In the genomic region with DNA sequence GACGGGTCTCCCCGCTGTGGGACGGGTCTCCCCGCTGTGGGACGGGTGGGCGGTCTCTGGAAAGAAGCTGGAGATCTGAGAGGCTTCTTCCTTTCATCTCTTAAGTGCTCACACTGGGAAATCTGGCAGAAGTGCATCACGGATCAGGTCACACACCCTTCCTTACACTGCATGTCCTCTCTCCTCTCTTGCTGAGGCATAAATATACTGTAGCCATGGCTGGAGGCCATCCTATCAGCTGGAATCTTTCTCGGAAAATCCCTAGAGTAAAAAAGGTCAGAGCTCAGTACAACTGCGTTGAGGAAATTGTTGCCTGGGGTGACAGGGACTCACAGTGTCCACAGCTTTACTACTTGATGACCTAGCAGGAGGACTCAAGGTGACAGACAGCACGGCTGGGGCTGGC, we compare ENCODE assay signal across 11 mouse cellular contexts. TPM values are rescaled to one million over a fixed set of nuclear protein-coding genes. Genes with fewer than 3 reads are reported as not detected.
DNase-seq lines count a peak whose midpoint lies in the region; ATAC-seq and TF ChIP-seq lines count a peak whose summit lies in the region.
"Had no signal": no experiment of that assay in that cellular context is flagged by ENCODE, and none has a peak within 500 bp of the region (broad histone marks: within the 10 kb centered on the region; RNA-seq: fewer than 3 reads in every experiment).

No protein-coding gene starts in this region.

- no peaks in the 10 kb centered on the region for H3K27me3 ChIP-seq in intestine, postnatal 0 days (replicated peaks; ENCODE audit: control insufficient read depth, insufficient read depth, low read length)
- H3K27me3 ChIP-seq in intestine, embryonic 16.5 days (replicated peaks; ENCODE audit: control insufficient read depth, insufficient read depth, low read length): no peaks in the 10 kb centered on the region
- no peaks in the 10 kb centered on the region for H3K27me3 ChIP-seq in heart, embryonic 16.5 days (ENCODE audit: control insufficient read depth, insufficient read depth, low read length)
- H3K27me3 ChIP-seq: liver, embryonic 15.5 days had no signal

- H3K27ac ChIP-seq in intestine, postnatal 0 days (ENCODE audit: low read depth, low read length): no peak overlapping the region
- no peak overlapping the region; the same call in 1 of the 2 replicates for H3K27ac ChIP-seq in intestine, embryonic 16.5 days (ENCODE audit: low read length)
- peak overlapping the region; percentile 82 for H3K27ac ChIP-seq in heart, embryonic 16.5 days (ENCODE audit: low read length)
- H3K27ac ChIP-seq: liver, embryonic 15.5 days had no signal

- no peak overlapping the region for H3K4me3 ChIP-seq in intestine, postnatal 0 days (ENCODE audit: low read depth, low read length)
- no peak overlapping the region for H3K4me3 ChIP-seq in intestine, embryonic 16.5 days (ENCODE audit: low read length)
- H3K4me3 ChIP-seq in heart, embryonic 16.5 days (ENCODE audit: low read length): no peak overlapping the region
- H3K4me3 ChIP-seq: liver, embryonic 15.5 days; myocyte had no signal

- 0 out of 2 replicates have a peak overlapping the region, but pooled peaks have one; percentile 1 for H3K4me2 ChIP-seq in intestine, postnatal 0 days (replicated peaks; ENCODE audit: low read depth)
- H3K4me2 ChIP-seq in intestine, embryonic 16.5 days (ENCODE audit: low read depth, low read length): no peak overlapping the region
- H3K4me2 ChIP-seq in heart, embryonic 16.5 days (ENCODE audit: low read depth, low read length): peak overlapping the region; percentile 32; the same call in 1 of the 2 replicates
- H3K4me2 ChIP-seq: liver, embryonic 15.5 days had no signal

- peaks cover 8% of the 10 kb centered on the region for H3K4me1 ChIP-seq in intestine, postnatal 0 days (replicated peaks; ENCODE audit: control insufficient read depth, insufficient read depth, low read length)
- H3K4me1 ChIP-seq in intestine, embryonic 16.5 days (ENCODE audit: control insufficient read depth, insufficient read depth, low read length): peaks cover 8% of the 10 kb centered on the region
- H3K4me1 ChIP-seq in heart, embryonic 16.5 days (ENCODE audit: control insufficient read depth, insufficient read depth, low read length): peaks cover 45% of the 10 kb centered on the region

- no peak for TF ChIP-seq CTCF in intestine, postnatal 0 days (IDR thresholded peaks at IDR 0.05; ENCODE audit: low read depth)

- no peak overlapping the region for H3K9ac ChIP-seq in intestine, postnatal 0 days (ENCODE audit: low read depth, low read length)
- H3K9ac ChIP-seq in intestine, embryonic 16.5 days (ENCODE audit: low read depth, low read length): no peak overlapping the region
- H3K9ac ChIP-seq in heart, embryonic 16.5 days (ENCODE audit: low read length): peak overlapping the region; percentile 52
- H3K9ac ChIP-seq: liver, embryonic 15.5 days had no signal

- DNase-seq in embryo, embryonic 10.5 days (ENCODE audit: low spot score): peak; percentile 33
- DNase-seq in kidney, postnatal 4 days: peak; percentile 42 to 51
- DNase-seq in layer of hippocampus, postnatal 10 days (ENCODE audit: low spot score in 2 of 2): no peak
- no peak for DNase-seq in cerebellum, postnatal 4 days (ENCODE audit: low spot score in 2 of 2)
- DNase-seq in lung, postnatal 4 days: no peak
- DNase-seq: cerebellum, adult 18-20 months had no signal

- H3K9me3 ChIP-seq in intestine, postnatal 0 days (ENCODE audit: control insufficient read depth): no peaks in the 10 kb centered on the region
- H3K9me3 ChIP-seq in intestine, embryonic 16.5 days (ENCODE audit: control insufficient read depth, low read length): no peaks in the 10 kb centered on the region
- H3K9me3 ChIP-seq in heart, embryonic 16.5 days (replicated peaks; ENCODE audit: control insufficient read depth, low read length): no peaks in the 10 kb centered on the region
- H3K9me3 ChIP-seq: liver, embryonic 15.5 days had no signal

- ATAC-seq in intestine, postnatal 0 days: peak; percentile 41
- ATAC-seq in intestine, embryonic 16.5 days: no peak
- peak; percentile 54; the same call in 1 of the 2 replicates for ATAC-seq in heart, embryonic 16.5 days (replicated peaks; ENCODE audit: extremely low read depth, insufficient read depth, low FRiP score)

- no peaks in the 10 kb centered on the region for H3K36me3 ChIP-seq in intestine, postnatal 0 days (ENCODE audit: control insufficient read depth, insufficient read depth)
- no peaks in the 10 kb centered on the region for H3K36me3 ChIP-seq in intestine, embryonic 16.5 days (ENCODE audit: control insufficient read depth, insufficient read depth, low read length)
- no peaks in the 10 kb centered on the region for H3K36me3 ChIP-seq in heart, embryonic 16.5 days (ENCODE audit: control insufficient read depth, insufficient read depth)
- H3K36me3 ChIP-seq: liver, embryonic 15.5 days had no signal

- 53% methylated on average over 10 of the region's 10 CpGs for WGBS in intestine, postnatal 0 days
- 39% methylated on average over 10 of the region's 10 CpGs for WGBS in intestine, embryonic 16.5 days
- WGBS in heart, embryonic 16.5 days: 30% methylated on average over 10 of the region's 10 CpGs

RNA-seq across cellular contexts. Expression of gene Oaz2, which starts 53.4 kb away (rescaled TPM):
- polyA plus RNA-seq in intestine, postnatal 0 days (2015; fragmentation: Nextera tagmentation; extraction: Ambion mirVana): 141 and 152 TPM in 2 replicates
- 185 and 188 TPM in 2 replicates for polyA plus RNA-seq in intestine, embryonic 16.5 days (2015; fragmentation: Nextera tagmentation; extraction: Ambion mirVana)
- polyA plus RNA-seq in heart, embryonic 16.5 days (2015; fragmentation: Nextera tagmentation; extraction: Ambion mirVana): 299 and 313 TPM in 2 replicates
- 100 to 1,000 TPM; 202 to 214 TPM for total RNA-seq in layer of hippocampus, postnatal 10 days (2021)

Comparison
In these comparisons a context has a peak if more than half of its experiments do, and no peak if none do; other contexts are left out.
1. DNase-seq: peak in embryo, embryonic 10.5 days (single experiment) and kidney, postnatal 4 days (2 of 2); none in layer of hippocampus, postnatal 10 days (0 of 2), cerebellum, postnatal 4 days (0 of 2) and lung, postnatal 4 days (0 of 2).